Mouse (Mus musculus) liver, embryonic 14.5 days (tissue): ENCODE results near the gene Gpr162. TPM values are rescaled to one million over a fixed set of nuclear protein-coding genes. Genes with fewer than 3 reads are reported as not detected.

Experiments
- ATAC-seq: fragments of 200-750 bp; cut with Nextera tagmentation; 2 replicates; pipeline ENCODE4 v1.8.0; 2017; ENCODE audit warnings: moderate number of reproducible peaks, mild to moderate bottlenecking, moderate library complexity; ENCODE audit not compliant: insufficient read depth
- DNase-seq, 3 experiments: peaks; one replicate each; pipeline ENCODE4 v3.0.0-alpha.2; 2012 to 2013; ENCODE audit warnings: low read depth in 3 of 3, low spot score in 3 of 3
- H3K27ac ChIP-seq: fragments of 300-500 bp; sonication (generic); 2 replicates; pipeline ENCODE4 v1.5.1; 2014; ENCODE audit warnings: moderate library complexity, mild to moderate bottlenecking, control low read depth, inconsistent platforms
- H3K27me3 ChIP-seq: fragments of 300-500 bp; sonication (generic); 2 replicates; pipeline ENCODE4 v1.6.1; 2014; ENCODE audit warnings: mild to moderate bottlenecking, low read length, moderate library complexity; ENCODE audit not compliant: control insufficient read depth, insufficient read depth
- H3K36me3 ChIP-seq: fragments of 300-500 bp; sonication (generic); replicated peaks from 2 replicates; pipeline ENCODE4 v1.6.1; 2014; ENCODE audit warnings: low read depth; ENCODE audit not compliant: control insufficient read depth, insufficient read depth
- H3K4me1 ChIP-seq, 2 experiments: fragments of 200-500 bp in 1 of 2; fragments of 300-500 bp in 1 of 2; sonication (generic) in 1 of 2; replicated peaks; 2 replicates each; pipeline ENCODE4 v1.6.1; 2012 to 2014; ENCODE audit warnings: antibody characterized with exemption in 1 of 2, inconsistent platforms in 1 of 2, low read length in 1 of 2; ENCODE audit not compliant: control insufficient read depth in 2 of 2, insufficient read depth in 2 of 2
- H3K4me2 ChIP-seq: fragments of 300-500 bp; sonication (generic); 2 replicates; pipeline ENCODE4 v1.6.1; 2014; ENCODE audit warnings: low read depth, mild to moderate bottlenecking, control low read depth, moderate library complexity
- H3K4me3 ChIP-seq, 2 experiments: fragments of 200-500 bp in 1 of 2; fragments of 300-500 bp in 1 of 2; sonication (generic) in 1 of 2; 2 replicates each; pipeline ENCODE4 v1.5.1; 2012 to 2014; ENCODE audit warnings: low read depth in 2 of 2, low read length in 2 of 2, mild to moderate bottlenecking in 2 of 2, control low read depth in 1 of 2, inconsistent platforms in 1 of 2, moderate library complexity in 1 of 2; ENCODE audit not compliant: insufficient read depth in 1 of 2
- H3K9ac ChIP-seq: fragments of 300-500 bp; sonication (generic); replicated peaks from 2 replicates; pipeline ENCODE4 v1.6.1; 2014; ENCODE audit warnings: mild to moderate bottlenecking, control low read depth, moderate library complexity
- H3K9me3 ChIP-seq: fragments of 300-500 bp; sonication (generic); 2 replicates; pipeline ENCODE4 v1.6.1; 2016; ENCODE audit warnings: low read length, mixed read lengths; ENCODE audit not compliant: control insufficient read depth
- CTCF ChIP-seq: IDR thresholded peaks from 2 replicates; pipeline ENCODE4 v1.5.1; 2016; ENCODE audit warnings: antibody characterized with exemption, low read depth, control low read depth
- EP300 ChIP-seq: IDR thresholded peaks from 2 replicates; pipeline ENCODE4 v1.6.1; 2016; ENCODE audit warnings: antibody characterized with exemption, low read depth
- WGBS: fragments of 180-500 bp; shearing (Covaris S2); extraction: QIAGEN DNeasy Blood & Tissue Kit; methylation state at CpG from one replicate; pipeline ENCODE4 v1.1.7; 2014; ENCODE audit not compliant: insufficient replicate concordance; 5-methylcytosine and 5-hydroxymethylcytosine counted together
- polyA plus RNA-seq, 2 experiments: library from polyadenylated mRNA; depleted of rRNA in 1 of 2; stranded (reverse) in 1 of 2; unstranded in 1 of 2; fragments of >200 nt; fragmentation: Nextera tagmentation in 1 of 2; extraction: Ambion mirVana in 1 of 2; gene quantifications; 2 replicates each; pipeline versions ENCODE4 v1.2.1 to v1.2.3; 2012 to 2014

The Gpr162 gene
- polyA plus RNA-seq, 2 experiments = 0.03 TPM; not detected in 1

GRCm38 (mm10) chr6:124904991-124905860 is 41.4 kb upstream of the Gpr162 start:
- H3K36me3 ChIP-seq = no peaks in the 10 kb centered on the region
- no peak for TF ChIP-seq EP300
- TF ChIP-seq CTCF = no peak
- no peak overlapping the region for H3K27ac ChIP-seq
- DNase-seq = no peak
- H3K4me2 ChIP-seq = no peak overlapping the region
- no peak overlapping the region for H3K4me3 ChIP-seq
- 56% methylated on average over 16 of the region's 16 CpGs for WGBS
- no peaks in the 10 kb centered on the region for H3K9me3 ChIP-seq
- H3K4me1 ChIP-seq = peaks cover 0 to 5% of the 10 kb centered on the region in 2 experiments; a peak in 2 of 4 replicates
- peaks cover 13% of the 10 kb centered on the region for H3K27me3 ChIP-seq
- no peak for ATAC-seq
- H3K9ac ChIP-seq = no peak overlapping the region

GRCm38 (mm10) chr6:124904161-124904981 is 40.6 kb upstream of the Gpr162 start:
- no peaks in the 10 kb centered on the region for H3K36me3 ChIP-seq
- H3K27me3 ChIP-seq = peaks cover 4% of the 10 kb centered on the region
- DNase-seq (peak; percentile 47 to 60 (median 51)), ATAC-seq (peak; percentile 68)
- H3K4me2 ChIP-seq = peak overlapping the region; percentile 96
- no peaks in the 10 kb centered on the region for H3K9me3 ChIP-seq
- H3K4me1 ChIP-seq = peaks cover 0 to 5% of the 10 kb centered on the region in 2 experiments; a peak in 2 of 4 replicates
- peak overlapping the region; percentile 63 to 68 for H3K4me3 ChIP-seq
- WGBS = 23% methylated on average over 24 of the region's 24 CpGs
- peak overlapping the region; percentile 60; the same call in 1 of the 2 replicates for H3K9ac ChIP-seq
- peak overlapping the region; percentile 63 for H3K27ac ChIP-seq
- TF ChIP-seq EP300 (no peak), CTCF (peak; percentile 64)

GRCm38 (mm10) chr6:124903580-124904151 is 39.9 kb upstream of the Gpr162 start:
- H3K4me2 ChIP-seq = peak overlapping the region; percentile 96
- WGBS = under 1% methylated on average over 23 of the region's 23 CpGs

GRCm38 (mm10) chr6:124901851-124902250 is 38.1 kb upstream of the Gpr162 start:
- H3K27ac ChIP-seq = no peak overlapping the region
- H3K27me3 ChIP-seq = no peaks in the 10 kb centered on the region
- ATAC-seq (no peak), DNase-seq (no peak)
- no peak overlapping the region for H3K4me3 ChIP-seq
- H3K4me1 ChIP-seq = peaks cover 0 to 5% of the 10 kb centered on the region in 2 experiments; a peak in 2 of 4 replicates
- H3K36me3 ChIP-seq = no peaks in the 10 kb centered on the region
- TF ChIP-seq CTCF (no peak), EP300 (no peak)
- no peak overlapping the region for H3K4me2 ChIP-seq
- no peaks in the 10 kb centered on the region for H3K9me3 ChIP-seq
- no peak overlapping the region for H3K9ac ChIP-seq

More at GRCm38 (mm10) chr6:124903580-124904151, 39.9 kb upstream of the Gpr162 start:
- Histone ChIP-seq H3K9ac (peak overlapping the region; percentile 60), H3K4me3 (peak overlapping the region; percentile 63 to 68), H3K36me3 (no peaks in the 10 kb centered on the region), H3K27ac (peak overlapping the region; percentile 63), H3K4me1 (peaks cover 0 to 5% of the 10 kb centered on the region in 2 experiments; a peak in 2 of 4 replicates), H3K9me3 (no peaks in the 10 kb centered on the region), H3K27me3 (no peaks in the 10 kb centered on the region)
- DNase-seq = peak; percentile 71 to 77 (median 74)
- peak; percentile 99 for TF ChIP-seq CTCF
- TF ChIP-seq EP300 = no peak
- ATAC-seq = peak; percentile 80
